Mouse (Mus musculus) CD8-positive naive resting alpha-beta T cell, adult 2 months (primary cell): ENCODE data around the gene Kcnj2.

Experiments
- DNase-seq, 2 experiments: peaks; one replicate each; pipeline ENCODE4 v3.0.0; 2022; ENCODE audit warnings: low read depth in 2 of 2, low spot score in 2 of 2

Kcnj2 gene

GRCm38 (mm10) chr11:111065635-111066298 is at the start of gene Kcnj2:
TSS of gene Kcnj2 (plus strand) at chr11:111066164.
- peak; percentile 38 to 62 for DNase-seq

- no peak for DNase-seq
Measured at GRCm38 (mm10) chr11:111016206-111016605, 49.8 kb upstream of the Kcnj2 start.

DNA sequence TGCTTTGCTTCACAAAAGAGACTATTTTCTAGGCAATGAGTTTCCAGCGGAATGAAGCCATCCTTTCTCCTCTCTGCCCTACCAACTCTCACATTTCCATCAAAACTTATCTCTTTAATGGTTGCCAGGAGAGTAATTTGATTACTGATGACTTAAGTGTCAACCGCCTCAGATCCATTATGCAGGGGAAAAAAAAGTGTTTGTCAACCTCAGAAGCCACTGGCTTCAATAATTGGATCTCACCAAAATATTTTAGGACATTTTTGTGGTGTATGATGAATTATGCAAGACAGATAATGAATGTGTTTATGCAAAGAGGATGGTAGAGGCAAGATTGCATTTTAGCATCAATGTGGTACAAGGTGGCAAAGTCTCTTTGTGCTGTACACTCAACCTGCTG is 45.8 kb upstream of the Kcnj2 start:
- no peak for DNase-seq

DNA sequence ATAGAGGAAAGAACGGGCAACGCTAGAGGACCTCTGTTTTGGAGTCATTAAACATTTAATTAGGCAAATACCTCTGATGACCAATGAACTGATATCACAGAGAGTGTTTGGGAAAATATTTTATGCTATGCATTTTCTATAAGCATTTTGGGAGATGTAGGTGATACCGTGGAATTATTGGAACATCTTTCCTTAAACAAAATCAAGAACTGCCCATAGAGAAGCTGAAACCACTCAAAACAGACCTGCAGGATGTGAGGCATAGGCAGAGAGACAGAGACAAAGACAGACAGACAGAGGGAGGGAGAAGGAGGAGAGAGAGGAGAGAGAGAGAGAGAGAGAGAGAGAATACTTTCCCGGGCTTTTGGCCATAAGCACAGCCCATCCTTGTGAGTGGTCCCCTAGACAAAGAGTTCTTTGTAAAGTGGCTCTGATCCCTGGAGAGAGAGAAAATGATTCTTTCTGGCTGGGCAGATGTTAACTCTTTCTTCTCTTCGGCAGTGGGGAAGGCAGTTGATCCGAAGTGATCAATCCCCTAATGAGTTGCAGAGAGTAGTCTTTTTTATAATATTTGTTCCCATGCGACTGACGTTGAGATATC is 43.2 kb upstream of the Kcnj2 start:
- DNase-seq = no peak

- DNase-seq = peak in 1 of 2 experiments; percentile 23
Measured at GRCm38 (mm10) chr11:111042175-111042574, 23.8 kb upstream of the Kcnj2 start.

DNA sequence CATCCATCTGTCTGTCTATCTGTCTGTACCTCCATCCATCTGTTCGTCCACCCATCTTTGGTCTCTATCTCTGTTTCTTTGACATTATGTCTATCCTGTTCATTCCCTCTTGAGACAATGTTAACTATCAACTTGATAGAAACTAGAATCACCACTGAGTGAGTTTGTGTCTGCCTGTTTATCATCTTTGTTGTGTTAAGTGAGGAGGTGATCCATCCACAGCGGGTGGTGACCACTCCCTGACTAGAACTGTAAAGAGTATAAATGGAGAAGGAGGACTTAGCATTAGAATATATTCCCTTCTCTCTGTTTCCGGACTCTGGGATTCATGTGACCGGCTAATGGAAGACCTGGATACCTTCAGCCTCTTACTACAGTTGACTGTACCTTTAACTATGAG is 22.7 kb upstream of the Kcnj2 start:
- no peak for DNase-seq

GRCm38 (mm10) chr11:111054252-111054651 is 11.7 kb upstream of the Kcnj2 start:
- no peak for DNase-seq

- DNase-seq = no peak
Measured at GRCm38 (mm10) chr11:111054854-111055822, 10.8 kb upstream of the Kcnj2 start.

GRCm38 (mm10) chr11:111056030-111056429 is 9.9 kb upstream of the Kcnj2 start:
- DNase-seq = peak in 1 of 2 experiments; percentile 1

DNA sequence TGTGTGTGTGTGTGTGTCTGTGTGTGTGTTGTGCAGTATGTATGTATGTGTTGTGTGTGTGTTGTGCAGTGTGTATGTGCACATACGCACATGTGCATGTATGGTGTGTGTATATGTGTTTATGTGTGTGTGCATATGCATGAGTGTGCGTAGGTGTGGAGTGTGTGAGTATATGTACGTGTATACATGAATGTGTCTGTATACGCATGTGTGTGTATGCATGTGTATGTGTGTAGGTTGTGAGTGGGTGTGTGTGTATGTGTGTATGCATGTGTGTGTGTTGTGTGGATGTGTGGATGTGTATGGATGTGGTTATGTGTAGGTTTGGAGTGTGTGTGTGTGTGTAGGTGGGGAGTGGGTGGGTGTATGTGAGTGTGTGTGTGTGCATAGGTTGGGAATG is 8.5 kb upstream of the Kcnj2 start:
- no peak for DNase-seq

DNA sequence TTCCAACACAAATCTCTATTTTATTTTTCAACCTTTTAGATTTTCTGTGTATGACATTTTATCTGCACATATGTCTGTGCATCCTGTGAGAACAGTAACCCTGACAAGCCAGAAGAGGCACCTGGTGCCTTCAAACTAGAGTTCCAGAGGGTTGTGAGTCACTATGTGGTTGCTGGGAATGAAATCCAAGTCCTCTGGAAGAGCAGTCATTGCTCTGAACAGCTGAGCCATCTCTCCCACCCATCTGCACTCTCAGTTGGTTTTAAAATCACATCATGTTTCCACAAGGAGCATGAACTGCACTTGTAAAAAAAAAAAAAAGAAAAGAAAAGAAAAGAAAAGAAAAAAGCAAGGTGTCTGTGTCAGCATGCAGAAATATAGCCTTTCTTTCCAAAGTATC is 6.5 kb upstream of the Kcnj2 start:
- no peak for DNase-seq

- no peak for DNase-seq
Measured at GRCm38 (mm10) chr11:111060216-111060615, 5.7 kb upstream of the Kcnj2 start.

GRCm38 (mm10) chr11:111064751-111065527 is 1.0 kb upstream of the Kcnj2 start:
- DNase-seq = peak in 1 of 2 experiments; percentile 21

GRCm38 (mm10) chr11:111066299-111066691 is 331 bp downstream of the Kcnj2 start:
- peak in 1 of 2 experiments; percentile 0 for DNase-seq

DNA sequence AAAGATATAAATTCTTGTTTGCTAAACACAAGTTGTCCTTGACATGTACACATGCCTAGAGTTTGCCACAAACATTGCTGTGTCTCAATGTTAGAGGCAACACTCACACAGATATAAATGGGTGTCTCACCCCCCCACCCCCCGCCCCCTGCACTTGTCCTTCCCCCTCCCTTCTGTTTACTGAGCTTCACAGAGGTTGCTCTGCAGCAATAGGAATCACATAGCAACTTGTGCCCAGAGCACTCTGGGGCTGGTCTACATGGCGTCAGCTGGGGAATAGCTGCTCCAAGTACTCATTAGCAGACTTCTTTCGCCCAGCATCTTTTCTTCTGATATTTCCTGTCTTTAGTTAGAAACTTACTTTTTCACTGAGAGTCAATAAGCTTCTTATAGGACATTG is 1.8 kb downstream of the Kcnj2 start:
- DNase-seq = no peak

- no peak for DNase-seq
Measured at GRCm38 (mm10) chr11:111070460-111070859, 4.5 kb downstream of the Kcnj2 start.

GRCm38 (mm10) chr11:111074131-111074530 is 8.2 kb downstream of the Kcnj2 start:
- DNase-seq = no peak

GRCm38 (mm10) chr11:111078107-111078506 is 12.1 kb downstream of the Kcnj2 start:
- no peak for DNase-seq

DNA sequence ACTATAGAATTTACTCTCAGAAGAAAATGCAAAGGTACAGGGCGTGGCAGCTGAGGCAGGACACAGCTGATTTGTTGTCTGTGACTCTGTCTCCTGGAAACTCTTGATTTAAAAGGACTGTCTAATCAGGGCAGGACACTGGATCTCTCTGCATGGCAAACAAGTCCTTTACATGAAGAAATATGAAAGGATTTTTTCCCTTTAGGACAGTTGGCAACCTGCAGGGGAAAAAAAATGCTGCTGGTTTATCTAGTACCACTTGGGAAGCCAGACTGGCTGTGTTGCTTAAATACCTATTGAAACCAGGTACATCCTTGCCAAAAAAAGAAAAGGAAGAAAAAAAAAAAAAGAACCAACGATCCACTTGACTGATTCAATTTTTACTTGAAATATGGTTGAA is 17.0 kb downstream of the Kcnj2 start:
- no peak for DNase-seq

DNA sequence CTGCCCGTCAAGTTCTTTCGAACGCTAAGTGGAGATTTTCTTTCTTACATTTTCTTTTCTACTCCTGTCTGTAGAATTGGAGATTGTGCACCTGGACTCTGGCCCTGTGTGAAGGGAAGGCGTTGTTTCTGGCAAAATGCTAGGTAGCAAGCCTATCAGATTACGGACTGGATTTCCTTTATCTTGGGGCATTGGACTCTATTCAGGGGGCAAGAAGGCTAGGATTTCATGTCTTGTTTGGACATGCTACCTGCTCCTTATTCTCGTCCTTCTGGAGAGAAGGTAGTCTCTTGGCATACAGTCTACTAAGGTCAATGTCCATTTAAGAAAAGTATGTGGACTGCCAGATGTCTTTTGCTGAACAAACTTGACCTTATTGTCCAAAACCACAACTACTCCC is 21.0 kb downstream of the Kcnj2 start:
- no peak for DNase-seq

- no peak for DNase-seq
Measured at GRCm38 (mm10) chr11:111088226-111088625, 22.3 kb downstream of the Kcnj2 start.
